Mouse (Mus musculus) erythroblast, embryonic 14.5 days (primary cell): ENCODE data around the gene Wdr20.

Experiments used
- GATA1 ChIP-seq: IDR thresholded peaks from 2 replicates; pipeline ENCODE4 v1.6.1; 2012; ENCODE audit warnings: low read length, inconsistent platforms, mixed read lengths
- TAL1 ChIP-seq: IDR thresholded peaks from 3 replicates; pipeline ENCODE4 v1.6.1; 2012; ENCODE audit warnings: low read length, inconsistent platforms, mixed read lengths

GRCm38 (mm10) chr12:110846191-110846765, 108.5 kb downstream of the Wdr20 start:
- TF ChIP-seq TAL1, result no peak
- no peak for TF ChIP-seq GATA1
